Mouse (Mus musculus) common myeloid progenitor, adult 5-6 weeks (primary cell): ENCODE measurements around the gene Adarb1. TPM values are rescaled to one million over a fixed set of nuclear protein-coding genes. Genes with fewer than 3 reads are reported as not detected.

Source experiments
- ATAC-seq: replicated peaks from 2 replicates; pipeline ENCODE4 v1.8.0; 2016; ENCODE audit warnings: low read depth, mild to moderate bottlenecking, moderate TSS enrichment, inconsistent platforms; ENCODE audit not compliant: poor library complexity, severe bottlenecking
- total RNA-seq: library from RNA; stranded (forward); fragments of 200-1000, 187-1606 nt; gene quantifications from 2 replicates; pipeline ENCODE4 v1.2.3, GENCODE M21; 2017

The Adarb1 gene
- total RNA-seq, 1 experiment from 2014 or later = 2.7 TPM

- ATAC-seq = no peak
Observed at GRCm38 (mm10) chr10:77439026-77439425, 21.0 kb upstream of the Adarb1 start.

GRCm38 (mm10) chr10:77438021-77438420, 20.0 kb upstream of the Adarb1 start:
- ATAC-seq = no peak

DNA sequence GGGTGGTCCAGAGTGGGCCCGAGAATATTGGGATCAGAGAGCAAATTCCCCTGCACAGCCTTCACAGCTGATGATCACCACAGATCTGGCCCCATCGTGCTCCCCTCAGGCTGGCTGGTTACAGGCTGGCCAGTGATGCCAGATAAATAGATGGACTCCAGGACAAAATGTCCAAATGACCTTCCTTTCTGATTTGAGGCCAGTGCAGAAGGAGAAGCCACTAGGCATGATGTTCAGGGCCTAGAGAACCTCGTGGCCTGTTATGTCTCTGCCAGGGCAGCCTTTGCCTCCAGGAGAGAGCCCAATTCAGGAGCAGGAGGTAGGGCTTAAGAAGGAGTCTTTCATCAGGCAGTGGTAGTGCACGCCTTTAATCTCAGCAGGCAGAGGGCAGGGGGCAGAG, 17.3 kb upstream of the Adarb1 start:
- no peak for ATAC-seq

DNA sequence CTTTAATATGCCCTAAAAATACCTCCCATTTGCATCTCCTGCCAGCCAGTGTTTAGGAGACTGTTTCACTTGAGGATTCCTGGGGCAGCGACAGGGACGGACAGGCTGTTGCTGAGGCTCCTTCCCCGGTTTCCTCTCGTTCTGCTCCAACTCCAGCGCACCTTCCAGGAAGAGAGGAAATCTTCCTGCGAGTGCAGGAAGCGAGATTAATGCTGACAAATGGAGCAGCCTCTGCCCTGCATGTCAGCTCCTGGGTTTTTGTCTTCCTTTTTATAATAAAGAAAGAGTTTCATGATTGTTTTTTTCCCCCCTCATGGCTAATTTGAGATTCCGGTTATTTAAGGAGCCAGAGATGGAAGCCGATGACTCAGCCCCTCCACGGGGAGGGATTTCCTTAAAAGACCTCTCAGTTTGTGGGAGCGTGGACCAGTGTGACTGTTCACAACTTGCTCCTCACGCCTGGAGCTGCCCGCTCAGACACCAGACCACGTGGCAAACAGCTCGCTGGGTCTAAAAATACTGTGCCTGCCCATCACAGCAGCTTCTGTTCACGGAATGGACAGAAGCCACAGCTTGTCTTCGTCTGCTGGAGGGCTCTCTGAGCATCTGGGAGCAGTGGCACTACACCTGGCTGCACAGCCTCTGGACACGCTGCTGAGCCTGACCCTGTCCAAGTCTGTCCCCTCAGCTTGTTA, 16.5 kb upstream of the Adarb1 start:
- peak; percentile 63 for ATAC-seq

DNA sequence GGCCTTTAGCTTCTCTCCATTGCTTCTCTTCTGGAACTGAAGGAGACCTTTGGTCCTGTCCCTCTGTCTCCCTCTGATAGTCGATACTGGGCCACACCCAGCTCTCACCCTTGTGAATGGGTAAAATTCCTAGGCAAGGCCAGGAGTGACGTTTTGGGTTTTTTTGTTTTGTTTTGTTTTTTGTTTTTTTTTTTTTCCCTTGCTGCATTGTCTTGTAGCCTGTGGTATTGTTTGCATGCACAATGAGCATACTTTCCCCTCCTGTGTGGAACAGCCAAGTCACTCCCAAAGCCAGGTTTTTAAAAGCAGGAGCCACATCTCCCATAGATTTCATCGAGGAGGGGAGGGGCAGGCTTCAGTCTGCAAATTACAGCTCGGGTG, 16.0 kb upstream of the Adarb1 start:
- no peak for ATAC-seq

- no peak for ATAC-seq
Observed at GRCm38 (mm10) chr10:77430771-77431170, 12.7 kb upstream of the Adarb1 start.

GRCm38 (mm10) chr10:77429921-77430320, 11.9 kb upstream of the Adarb1 start:
- ATAC-seq = no peak

DNA sequence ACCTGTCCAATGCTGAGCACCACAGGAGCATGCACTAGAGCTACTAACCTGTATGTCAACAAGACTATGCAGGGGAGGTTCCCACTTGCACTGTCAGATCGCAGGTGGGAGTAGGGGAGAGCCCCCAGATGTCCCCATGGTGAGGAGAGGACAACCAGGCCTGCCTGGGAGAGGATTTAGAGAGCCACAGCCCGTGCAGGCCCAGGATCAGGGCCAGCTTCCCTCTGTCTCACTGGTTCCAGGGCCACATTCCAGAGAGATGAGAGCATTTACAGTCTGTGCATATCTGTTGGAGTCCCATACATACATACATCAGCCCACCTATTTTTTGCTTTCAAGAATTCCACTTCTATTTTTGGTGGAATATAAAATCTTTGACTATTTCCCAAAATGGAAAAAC, 9.5 kb upstream of the Adarb1 start:
- no peak for ATAC-seq

DNA sequence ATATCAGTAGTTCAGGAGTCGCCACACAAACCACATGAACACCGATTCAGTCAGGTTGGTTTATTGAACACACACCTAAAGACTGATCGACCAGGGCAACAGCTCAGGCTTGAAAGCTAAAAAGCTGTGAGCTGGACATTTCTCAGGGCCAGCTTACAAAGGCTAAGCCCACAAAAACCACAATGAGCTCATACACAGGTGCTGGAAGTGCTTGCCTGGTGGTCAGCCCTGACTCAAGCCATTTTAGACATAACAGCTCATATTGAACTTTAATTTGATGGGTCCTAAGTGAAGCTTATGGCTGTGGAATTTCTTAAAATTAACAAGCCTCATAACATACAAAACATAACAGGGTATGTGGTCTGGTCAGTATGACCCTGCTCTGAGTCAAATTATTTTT, 2.1 kb upstream of the Adarb1 start:
- ATAC-seq = no peak

GRCm38 (mm10) chr10:77417240-77418102, 599 bp downstream of the Adarb1 start:
- peak; percentile 33; the same call in 1 of the 2 replicates for ATAC-seq

DNA sequence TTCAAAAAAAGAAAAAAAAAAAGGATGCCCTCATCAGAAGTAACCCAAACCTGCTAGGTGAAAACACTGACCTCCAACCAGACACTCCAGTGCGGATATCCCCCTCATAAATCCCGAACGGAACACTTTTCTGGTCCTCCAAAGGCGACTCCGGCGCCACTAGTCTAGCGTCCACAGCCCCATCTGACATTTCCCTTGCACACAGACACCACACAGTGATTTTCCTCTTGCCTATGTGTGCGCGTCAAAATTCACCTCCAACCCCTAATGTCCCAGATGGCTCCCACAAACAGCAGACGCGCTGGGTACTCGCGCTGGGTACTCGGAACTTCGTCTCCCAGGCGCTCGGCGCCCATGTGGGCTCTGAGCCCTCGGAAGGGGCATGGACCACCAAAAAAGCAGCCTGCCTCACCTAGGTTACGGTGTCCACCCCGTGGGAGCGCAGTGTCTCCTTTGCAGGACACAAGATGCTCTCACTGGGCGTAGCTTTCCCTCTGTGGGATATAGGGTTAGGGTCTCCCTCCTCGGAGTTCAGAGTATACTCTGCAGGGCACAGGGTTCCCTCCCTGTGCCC, 1.3 kb downstream of the Adarb1 start:
- no peak for ATAC-seq

GRCm38 (mm10) chr10:77415867-77416266, 2.2 kb downstream of the Adarb1 start:
- ATAC-seq = no peak

GRCm38 (mm10) chr10:77413791-77414190, 4.3 kb downstream of the Adarb1 start:
- ATAC-seq = no peak

- ATAC-seq = no peak
Observed at GRCm38 (mm10) chr10:77409154-77409553, 8.9 kb downstream of the Adarb1 start.

GRCm38 (mm10) chr10:77408241-77408640, 9.8 kb downstream of the Adarb1 start:
- no peak for ATAC-seq

DNA sequence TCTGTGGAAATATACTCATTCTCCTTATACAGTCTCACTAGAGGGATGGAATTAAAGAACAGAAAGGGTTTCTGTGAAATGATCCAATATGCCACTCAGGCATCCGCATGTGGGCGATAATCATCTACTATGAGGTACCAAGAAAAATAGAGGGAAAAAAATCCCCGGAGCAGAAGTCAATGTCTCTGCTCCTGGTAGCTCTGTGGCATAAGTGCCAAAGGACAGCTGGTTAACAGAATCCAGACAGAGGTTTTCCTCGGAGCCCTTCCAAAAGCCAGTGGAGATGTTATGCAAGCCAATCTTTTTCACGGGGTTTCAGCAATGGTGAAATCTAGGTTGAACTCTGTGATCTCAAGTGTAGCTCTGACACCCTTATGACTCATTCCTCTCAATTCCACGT, 11.6 kb downstream of the Adarb1 start:
- ATAC-seq = no peak

DNA sequence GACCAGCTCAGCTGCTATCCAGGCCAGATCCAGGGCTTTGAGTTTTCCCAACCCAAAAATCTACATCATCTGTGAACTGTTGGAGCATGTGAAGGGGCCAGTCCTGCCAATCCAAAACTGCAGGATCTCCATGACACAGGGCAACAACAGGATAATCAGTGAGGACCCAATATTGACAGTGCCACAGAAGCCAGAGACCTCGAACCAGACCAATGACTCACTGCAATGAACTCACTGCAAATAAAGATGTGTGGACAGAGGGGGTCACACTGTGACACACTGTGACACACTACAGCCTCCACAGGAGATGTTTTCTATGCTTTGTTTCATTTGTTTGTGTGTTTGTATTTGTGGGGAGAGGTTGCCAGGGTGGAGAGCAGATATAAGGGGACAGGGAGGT, 15.6 kb downstream of the Adarb1 start:
- no peak for ATAC-seq

GRCm38 (mm10) chr10:77401039-77401438, 17.0 kb downstream of the Adarb1 start:
- no peak for ATAC-seq

DNA sequence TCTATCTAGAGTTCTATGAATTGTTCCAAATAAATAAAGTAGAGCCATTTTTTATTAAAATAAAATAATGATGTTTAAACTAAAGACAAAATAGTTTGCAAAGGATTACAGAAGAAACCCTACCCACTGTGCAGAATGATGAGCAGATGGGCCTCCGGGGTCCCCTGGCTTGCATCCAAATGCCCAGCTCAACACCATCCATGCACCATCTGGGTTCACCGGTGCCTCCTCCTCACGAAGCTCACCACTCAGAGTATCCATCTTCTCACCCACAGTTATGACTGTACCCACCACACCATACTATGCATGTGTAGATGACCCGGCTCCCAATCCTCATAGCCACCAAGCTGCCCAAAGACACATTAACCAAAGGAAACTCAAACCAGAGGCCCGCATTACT, 18.1 kb downstream of the Adarb1 start:
- no peak for ATAC-seq

DNA sequence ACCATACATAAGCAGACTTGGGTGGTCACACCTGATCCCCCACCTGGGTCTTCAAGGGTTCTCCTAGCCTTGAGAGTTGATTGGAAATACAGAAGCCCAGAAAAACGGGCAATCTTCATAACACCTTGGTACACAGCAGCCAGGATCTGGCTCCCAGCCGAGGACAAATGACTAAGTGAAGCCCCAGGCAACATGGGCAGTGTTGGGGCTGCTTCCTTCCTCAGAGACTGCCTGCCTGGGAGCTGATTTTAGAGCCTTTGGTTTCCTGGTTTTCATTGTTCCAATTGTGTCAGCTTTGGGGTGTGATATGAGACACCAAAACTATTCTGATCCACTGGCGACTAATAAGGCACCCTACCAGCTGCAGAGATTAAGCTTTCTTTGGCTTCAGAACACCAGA, 20.0 kb downstream of the Adarb1 start:
- ATAC-seq = peak; percentile 48

GRCm38 (mm10) chr10:77397056-77397642, 20.9 kb downstream of the Adarb1 start:
- ATAC-seq = peak; percentile 30; the same call in 1 of the 2 replicates
